Mouse (Mus musculus): Measurements from ENCODE around the gene Gpam. TPM values are rescaled to one million over a fixed set of nuclear protein-coding genes. Genes with fewer than 3 reads are reported as not detected.
"Not testable (repeated sequence)": the region's sequence is repeated elsewhere in the genome, so short reads cannot be mapped to it uniquely, and the experiment has no call there.

Gene Gpam
- total RNA-seq, 2 experiments from 2014 or later: 40.9 to 44.5 TPM

GRCm38 (mm10) chr19:55152983-55153382 lies 25.9 kb upstream of the Gpam start:
- no peak for DNase-seq (ENCODE audit: low spot score in 2 of 2)
- TF ChIP-seq CTCF (conservative IDR thresholded peaks at IDR 0.05): no peak
- Histone ChIP-seq H3K4me3 (no peak overlapping the region), H3K27ac (no peak overlapping the region)

GRCm38 (mm10) chr19:55152274-55152673 lies 25.2 kb upstream of the Gpam start:
- DNase-seq (ENCODE audit: low spot score in 2 of 2); H3K27ac ChIP-seq; H3K4me3 ChIP-seq: not testable (repeated sequence)

GRCm38 (mm10) chr19:55149646-55150045 lies 22.6 kb upstream of the Gpam start:
- no peak overlapping the region for H3K4me3 ChIP-seq
- no peak overlapping the region for H3K27ac ChIP-seq
- no peak for TF ChIP-seq CTCF (conservative IDR thresholded peaks at IDR 0.05)
- DNase-seq (ENCODE audit: low spot score in 2 of 2): no peak

- no peak for DNase-seq (ENCODE audit: low spot score in 2 of 2)
- TF ChIP-seq CTCF (conservative IDR thresholded peaks at IDR 0.05): no peak
- no peak overlapping the region for H3K4me3 ChIP-seq
- no peak overlapping the region for H3K27ac ChIP-seq
These were observed 21.1 kb upstream of the Gpam start for GRCm38 (mm10) chr19:55148109-55148508.

- TF ChIP-seq CTCF (conservative IDR thresholded peaks at IDR 0.05): no peak
- DNase-seq (ENCODE audit: low spot score in 2 of 2): no peak
- Histone ChIP-seq H3K4me3 (no peak overlapping the region), H3K27ac (no peak overlapping the region)
These were observed 20.5 kb upstream of the Gpam start for GRCm38 (mm10) chr19:55147568-55147967.

GRCm38 (mm10) chr19:55145136-55145535 lies 18.1 kb upstream of the Gpam start:
- no peak for TF ChIP-seq CTCF (conservative IDR thresholded peaks at IDR 0.05)

GRCm38 (mm10) chr19:55144691-55145090 lies 17.7 kb upstream of the Gpam start:
- no peak for TF ChIP-seq CTCF (conservative IDR thresholded peaks at IDR 0.05)
- H3K27ac ChIP-seq: no peak overlapping the region
- no peak for DNase-seq (ENCODE audit: low spot score in 2 of 2)
- no peak overlapping the region for H3K4me3 ChIP-seq

More at GRCm38 (mm10) chr19:55145136-55145535, 18.1 kb upstream of the Gpam start:
- no peak overlapping the region for H3K4me3 ChIP-seq
- no peak overlapping the region for H3K27ac ChIP-seq
- no peak for DNase-seq (ENCODE audit: low spot score in 2 of 2)

GRCm38 (mm10) chr19:55143391-55144300 lies 16.6 kb upstream of the Gpam start:
- peak overlapping the region; percentile 48; the same call in 1 of the 2 replicates for H3K27ac ChIP-seq
- DNase-seq (ENCODE audit: low spot score in 2 of 2): no peak
- no peak overlapping the region for H3K4me3 ChIP-seq
- no peak for TF ChIP-seq CTCF (conservative IDR thresholded peaks at IDR 0.05)

GRCm38 (mm10) chr19:55139301-55139700 lies 12.3 kb upstream of the Gpam start:
- TF ChIP-seq CTCF (conservative IDR thresholded peaks at IDR 0.05): no peak
- DNase-seq (ENCODE audit: low spot score in 2 of 2): no peak
- H3K27ac ChIP-seq: no peak overlapping the region
- no peak overlapping the region for H3K4me3 ChIP-seq

- no peak overlapping the region for H3K27ac ChIP-seq
- H3K4me3 ChIP-seq: no peak overlapping the region
- no peak for DNase-seq (ENCODE audit: low spot score in 2 of 2)
- TF ChIP-seq CTCF (conservative IDR thresholded peaks at IDR 0.05): no peak
These were observed 11.5 kb upstream of the Gpam start for GRCm38 (mm10) chr19:55138506-55138905.

GRCm38 (mm10) chr19:55137884-55138283 lies 10.8 kb upstream of the Gpam start:
- Histone ChIP-seq H3K4me3 (no peak overlapping the region), H3K27ac (no peak overlapping the region)
- no peak for DNase-seq (ENCODE audit: low spot score in 2 of 2)
- no peak for TF ChIP-seq CTCF (conservative IDR thresholded peaks at IDR 0.05)

- no peak for TF ChIP-seq CTCF (conservative IDR thresholded peaks at IDR 0.05)
- Histone ChIP-seq H3K27ac (no peak overlapping the region), H3K4me3 (no peak overlapping the region)
- no peak for DNase-seq (ENCODE audit: low spot score in 2 of 2)
These were observed 9.8 kb upstream of the Gpam start for GRCm38 (mm10) chr19:55136693-55137427.

- no peak for DNase-seq (ENCODE audit: low spot score in 2 of 2)
- Histone ChIP-seq H3K4me3 (no peak overlapping the region), H3K27ac (no peak overlapping the region)
- TF ChIP-seq CTCF (conservative IDR thresholded peaks at IDR 0.05): no peak
These were observed 8.9 kb upstream of the Gpam start for GRCm38 (mm10) chr19:55135918-55136317.

Data from layer of hippocampus, adult 2 months (tissue).